Mouse (Mus musculus) liver, adult (tissue): ENCODE measurements around the gene St8sia1.

ENCODE experiments used
- GATA4 ChIP-seq: IDR thresholded peaks from 2 replicates; pipeline ENCODE4 v1.6.1; 2014; ENCODE audit warnings: mild to moderate bottlenecking, low read length; ENCODE audit not compliant: insufficient replicate concordance

Gene St8sia1

GRCm38 (mm10) chr6:142890321-142890720, 73.9 kb downstream of the St8sia1 start:
- no peak for TF ChIP-seq GATA4

DNA sequence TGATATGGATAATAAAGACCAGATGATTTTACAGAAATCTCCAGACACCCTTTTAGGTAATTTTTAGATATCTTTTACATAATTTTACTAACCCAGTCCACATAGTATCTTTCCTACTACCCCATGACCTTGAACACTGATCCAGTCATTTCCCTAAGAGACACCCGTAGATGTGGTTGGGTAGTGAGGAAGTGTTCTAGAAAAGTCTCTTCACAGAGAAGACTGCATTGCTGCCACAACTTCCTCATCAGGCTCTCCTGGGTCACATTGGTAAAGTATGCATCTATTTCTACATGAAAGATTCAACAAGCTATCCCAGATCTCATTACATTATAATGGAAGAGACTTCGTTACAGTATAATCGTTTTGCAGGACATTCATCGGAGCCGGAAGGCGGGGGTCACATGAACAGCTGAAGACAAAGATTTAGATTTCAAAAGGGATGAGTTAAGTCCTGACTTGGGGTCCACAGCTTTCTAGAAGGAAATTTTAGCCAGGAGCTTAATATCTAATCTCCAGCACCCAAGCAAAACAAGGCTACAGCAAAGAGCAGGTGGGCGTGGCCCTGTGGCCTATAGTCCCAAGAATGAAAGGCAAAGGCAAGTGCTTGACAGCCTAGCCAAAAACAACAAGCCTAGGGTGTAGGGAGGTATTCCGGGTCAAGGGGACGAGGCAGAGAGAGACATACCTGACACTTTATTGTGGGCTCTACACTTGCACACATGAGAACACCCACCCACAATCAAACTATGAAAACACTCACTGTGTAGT, 75.1 kb downstream of the St8sia1 start:
- no peak for TF ChIP-seq GATA4

DNA sequence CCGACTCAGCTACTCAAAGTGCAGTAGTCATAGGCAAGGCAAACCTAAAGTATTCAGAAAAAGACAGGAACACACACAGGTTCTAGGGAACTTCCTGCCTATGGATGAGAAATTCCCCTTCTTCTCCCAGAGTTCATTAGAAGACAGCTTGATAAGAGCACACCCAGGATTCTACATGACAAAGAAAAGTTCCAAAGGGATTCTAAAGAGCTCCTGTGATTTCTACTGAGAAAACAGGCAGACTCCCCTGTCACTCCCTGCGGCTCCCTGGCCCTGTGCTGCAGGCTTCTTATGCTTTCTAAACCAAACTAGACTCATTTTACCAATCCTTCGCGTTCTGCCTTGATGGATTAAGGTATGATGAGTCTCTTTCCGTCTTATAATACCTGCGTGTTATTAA, 75.9 kb downstream of the St8sia1 start:
- no peak for TF ChIP-seq GATA4

DNA sequence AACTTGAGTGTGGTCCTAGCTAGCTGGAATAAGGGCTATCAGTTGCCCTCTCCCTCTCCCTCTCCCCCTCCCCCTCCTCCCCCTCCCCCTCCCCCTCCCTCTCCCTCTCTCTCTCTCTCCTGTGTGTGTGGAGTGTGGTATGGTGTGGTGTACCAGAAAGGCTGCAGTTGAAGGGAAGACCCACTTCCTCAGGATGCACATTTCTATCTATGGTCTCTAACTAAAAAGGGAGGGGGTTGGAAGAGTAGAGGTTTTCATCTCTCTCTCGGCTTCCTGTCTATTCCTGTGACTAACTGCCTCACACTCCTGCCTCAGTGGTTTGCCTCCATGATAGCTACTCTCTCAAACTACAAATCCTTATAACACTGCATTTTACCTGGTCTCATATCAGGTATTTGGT, 76.9 kb downstream of the St8sia1 start:
- no peak for TF ChIP-seq GATA4

- 0 out of 2 replicates have a peak, but pooled peaks have one; percentile 16 for TF ChIP-seq GATA4
These were observed 78.7 kb downstream of the St8sia1 start for GRCm38 (mm10) chr6:142885364-142886154.

GRCm38 (mm10) chr6:142884128-142884527, 80.1 kb downstream of the St8sia1 start:
- no peak for TF ChIP-seq GATA4

GRCm38 (mm10) chr6:142880849-142881470, 83.3 kb downstream of the St8sia1 start:
- TF ChIP-seq GATA4: no peak

GRCm38 (mm10) chr6:142878744-142879701, 85.2 kb downstream of the St8sia1 start:
- TF ChIP-seq GATA4: no peak

DNA sequence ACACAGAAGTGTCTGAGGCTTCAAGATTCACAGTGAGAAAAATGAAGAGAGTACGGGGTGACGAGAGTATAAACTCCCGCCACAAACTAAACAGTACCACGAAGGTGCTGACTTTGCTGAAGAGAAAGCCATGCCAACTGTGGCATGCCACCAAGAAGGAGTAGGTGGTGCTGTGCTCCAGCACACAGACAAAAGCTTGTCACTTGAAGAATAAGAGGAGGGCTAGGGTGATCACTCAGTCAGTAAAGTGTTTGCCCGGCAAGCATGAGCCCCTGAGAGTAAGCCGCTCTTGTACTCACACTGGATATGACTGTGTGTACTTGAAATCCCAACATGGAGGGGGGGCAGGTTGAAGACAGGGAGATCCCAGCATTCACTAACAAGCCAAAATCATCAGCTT, 87.0 kb downstream of the St8sia1 start:
- TF ChIP-seq GATA4: no peak

DNA sequence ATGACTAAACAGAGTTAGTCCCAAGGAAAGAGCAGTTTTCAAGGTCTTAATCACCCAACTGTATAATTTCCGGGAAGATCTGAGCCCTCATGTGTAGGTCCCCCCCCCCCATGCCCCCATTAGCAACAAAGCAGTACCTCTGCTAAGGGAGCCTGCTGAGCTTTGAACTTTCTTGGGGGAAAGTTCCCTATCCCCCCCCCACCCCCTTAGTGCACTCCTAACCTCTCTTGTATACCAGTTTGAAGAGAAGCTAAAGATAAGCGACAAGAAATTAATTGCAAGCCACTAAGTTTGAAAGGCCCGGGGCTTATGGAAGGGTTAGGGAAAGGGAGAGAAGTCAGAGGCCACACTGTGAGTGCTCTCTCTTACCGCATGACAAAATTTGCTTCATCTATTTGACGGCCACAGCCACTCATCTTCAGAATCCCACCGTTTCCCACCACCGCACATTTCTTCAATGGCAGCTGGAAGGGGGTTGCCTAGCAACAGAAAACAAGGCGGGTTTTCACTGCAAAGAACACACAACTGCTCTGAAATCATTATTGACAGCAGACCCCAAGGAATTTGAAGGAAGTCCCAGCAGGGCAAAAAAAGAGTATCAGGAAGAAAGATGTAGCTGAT, 87.9 kb downstream of the St8sia1 start:
- TF ChIP-seq GATA4: no peak

GRCm38 (mm10) chr6:142873795-142874563, 90.3 kb downstream of the St8sia1 start:
- no peak for TF ChIP-seq GATA4

GRCm38 (mm10) chr6:142869715-142870422, 94.4 kb downstream of the St8sia1 start:
- no peak for TF ChIP-seq GATA4

DNA sequence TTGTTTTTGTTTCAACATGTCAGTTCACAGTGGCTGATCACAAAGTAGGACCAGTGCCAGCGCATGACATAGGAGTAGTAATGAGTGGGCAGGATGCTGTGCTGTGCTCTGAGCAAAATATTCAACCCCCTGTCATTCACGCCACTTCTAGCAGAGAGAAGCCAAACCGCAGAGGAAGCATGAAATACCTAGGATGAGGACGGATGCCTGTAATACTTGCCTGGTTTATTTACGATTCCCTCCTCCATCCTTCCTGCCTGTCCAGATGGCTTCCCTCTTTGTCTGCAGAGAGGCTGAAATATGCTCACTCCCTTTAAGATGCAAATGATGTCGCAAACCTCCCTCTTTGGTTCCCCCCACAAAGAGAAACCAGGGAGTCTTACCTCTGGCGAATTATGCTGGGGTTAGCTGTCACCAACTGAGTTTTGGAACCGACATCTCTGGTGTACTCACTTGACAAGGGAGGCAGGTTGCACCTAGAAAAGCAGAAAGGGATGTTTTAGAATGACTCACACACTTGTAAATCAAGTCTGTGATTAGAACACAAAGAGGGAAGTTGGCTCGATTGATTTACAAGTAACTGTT, 96.7 kb downstream of the St8sia1 start:
- no peak for TF ChIP-seq GATA4
